ENCODE assay signal across 23 mouse cellular contexts in the genomic region with DNA sequence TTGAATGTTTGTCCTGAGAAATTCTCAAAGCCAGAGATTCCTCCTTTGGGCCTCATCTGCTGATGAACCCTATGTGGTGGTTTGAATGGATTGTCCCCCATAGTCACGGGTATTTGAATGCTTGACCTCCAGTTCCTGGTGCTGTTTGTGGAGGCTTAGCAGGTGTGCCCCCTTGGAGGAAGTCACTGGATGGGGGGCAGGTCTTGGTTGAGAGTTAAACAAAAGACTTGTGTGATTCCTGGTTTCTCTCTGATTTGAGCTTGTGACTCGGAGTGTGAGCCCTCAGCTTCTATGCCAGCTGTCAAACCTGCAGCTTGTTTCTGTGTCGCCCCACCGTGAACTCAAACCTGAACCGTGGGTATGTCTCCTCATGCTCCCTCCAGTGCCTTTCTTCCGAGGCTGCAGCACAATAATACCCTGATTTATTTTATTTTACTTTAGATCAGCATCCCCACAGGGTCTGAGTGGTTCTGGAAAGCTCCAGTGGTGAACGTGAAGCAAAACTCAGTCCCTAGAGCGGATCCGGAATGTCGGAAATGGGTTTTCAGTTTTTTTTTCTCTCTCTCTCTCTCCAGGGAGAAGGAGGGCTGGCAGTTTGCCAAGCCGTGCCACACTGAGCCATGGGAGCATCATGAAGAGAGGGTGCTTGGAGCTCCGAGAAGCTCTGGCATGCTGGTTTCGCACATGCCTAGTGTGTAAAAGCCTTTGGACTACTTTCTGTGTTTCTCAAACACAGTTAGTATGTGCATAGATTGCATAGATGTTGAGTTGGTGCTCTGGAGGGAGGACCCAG. TPM values are rescaled to one million over a fixed set of nuclear protein-coding genes. Genes with fewer than 3 reads are reported as not detected.
A peak's percentile ranks its signal among the peaks of the same experiment; 100 is the strongest.
DNase-seq lines count a peak whose midpoint lies in the region; ATAC-seq and TF ChIP-seq lines count a peak whose summit lies in the region.
"Had no signal": no experiment of that assay in that cellular context is flagged by ENCODE, and none has a peak within 500 bp of the region (broad histone marks: within the 10 kb centered on the region; RNA-seq: fewer than 3 reads in every experiment).

No protein-coding gene starts in this region.

- H3K4me1 ChIP-seq in testis, adult 2 months (ENCODE audit: control insufficient read depth, insufficient read depth, low read length), result peaks cover 4% of the 10 kb centered on the region
- H3K4me1 ChIP-seq: forebrain, embryonic 12.5 days; hindbrain, embryonic 13.5 days; intestine, embryonic 15.5 days; limb, embryonic 10.5 days; liver, embryonic 12.5 days; stomach, embryonic 15.5 days had no signal

- no peaks in the 10 kb centered on the region for H3K27me3 ChIP-seq in testis, adult 2 months (ENCODE audit: control insufficient read depth, insufficient read depth, low read length)
- H3K27me3 ChIP-seq: forebrain, embryonic 12.5 days; hindbrain, embryonic 13.5 days; intestine, embryonic 15.5 days; liver, embryonic 12.5 days; stomach, embryonic 15.5 days had no signal

- intact Hi-C loops in left cerebral cortex, postnatal 14 days (cut with DNase I), result no loop called here
- intact Hi-C loops in left cerebral cortex, postnatal 36 days (cut with DNase I), result no loop called here

- DNase-seq in heart, postnatal 4 days, result peak; percentile 14
- no peak for DNase-seq in heart, adult 8-10 months (ENCODE audit: low spot score)
- peak; percentile 14 to 22 for DNase-seq in left cerebral cortex, postnatal 14 days (ENCODE audit: low spot score in 2 of 2)
- no peak for DNase-seq in left cerebral cortex, postnatal 36 days (ENCODE audit: low spot score in 2 of 2)
- no peak for DNase-seq in testis, postnatal 14 days (ENCODE audit: low spot score)
- peak; percentile 71 for DNase-seq in testis, postnatal 10 days (ENCODE audit: low spot score)
- DNase-seq: cerebellum, adult 8-10 months; gastrocnemius, adult 2 months; heart, adult 18-20 months; midbrain, embryonic 14.5 days; thymus, postnatal 36 days had no signal

- TF ChIP-seq POLR2A in testis, adult 2 months (IDR thresholded peaks at IDR 0.05; ENCODE audit: control insufficient read depth, low read depth, low read length), result no peak

- no peak overlapping the region for H3K4me3 ChIP-seq in testis, adult 2 months (ENCODE audit: control insufficient read depth, low read depth, low read length)
- H3K4me3 ChIP-seq: forebrain, embryonic 12.5 days; gastrocnemius, adult 2 months; hindbrain, embryonic 13.5 days; intestine, embryonic 15.5 days; limb, embryonic 10.5 days; liver, embryonic 12.5 days; stomach, embryonic 15.5 days had no signal

- H3K27ac ChIP-seq in testis, adult 2 months (ENCODE audit: control insufficient read depth, insufficient read depth, low read depth, low read length), result peak overlapping the region; percentile 48
- H3K27ac ChIP-seq: forebrain, embryonic 12.5 days; gastrocnemius, adult 2 months; hindbrain, embryonic 13.5 days; intestine, embryonic 15.5 days; limb, embryonic 10.5 days; liver, embryonic 12.5 days; macrophage; stomach, embryonic 15.5 days had no signal

- TF ChIP-seq CTCF in testis, adult 2 months (IDR thresholded peaks at IDR 0.05; ENCODE audit: control insufficient read depth, insufficient read depth, insufficient replicate concordance, low read depth, low read length), result no peak

- no peak for ATAC-seq in megakaryocyte progenitor cell, adult 5-6 weeks (replicated peaks; ENCODE audit: poor library complexity)
- ATAC-seq: activated CD4-positive, CD25-positive, alpha-beta regulatory T cell, adult 4 months; intestine, embryonic 15.5 days; liver, embryonic 12.5 days had no signal

- no peaks in the 10 kb centered on the region for H3K36me3 ChIP-seq in testis, adult 2 months (ENCODE audit: control insufficient read depth, insufficient read depth, low read length)
- H3K36me3 ChIP-seq: forebrain, embryonic 12.5 days; hindbrain, embryonic 13.5 days; intestine, embryonic 15.5 days; limb, embryonic 10.5 days; liver, embryonic 12.5 days; stomach, embryonic 15.5 days had no signal

RNA-seq across cellular contexts. Expression of gene Wfdc16, which starts 3.5 kb away (rescaled TPM):
- total RNA-seq in heart, postnatal 4 days (2021), result not detected
- total RNA-seq in heart, adult 8-10 months (2022), result not detected
- total RNA-seq in left cerebral cortex, postnatal 14 days (2021), result not detected
- total RNA-seq in left cerebral cortex, postnatal 36 days (2021), result not detected
- 0.12 and 33.5 TPM in 2 replicates for polyA plus RNA-seq in testis, adult 2 months (2012; rRNA removed)
- total RNA-seq in megakaryocyte progenitor cell, adult 5-6 weeks (2015), result 0.56 TPM in 1 of 2 replicates, not detected in the other
- 0.08 TPM in 1 of 2 replicates, not detected in the other for total RNA-seq in megakaryocyte progenitor cell, adult 5-6 weeks (2017)
- total RNA-seq: gastrocnemius, adult 2 months; heart, adult 18-20 months; layer of hippocampus, postnatal 25 days had no signal
- polyA plus RNA-seq: activated CD4-positive, CD25-positive, alpha-beta regulatory T cell, adult 4 months; forebrain, embryonic 12.5 days; heart, embryonic 16.5 days; hindbrain, embryonic 13.5 days; intestine, embryonic 15.5 days; limb, embryonic 10.5 days; liver, embryonic 12.5 days; macrophage; midbrain, embryonic 14.5 days; stomach, embryonic 15.5 days had no signal

RNA-seq across cellular contexts. Expression of gene Wfdc10, which starts 13.8 kb away (rescaled TPM):
- total RNA-seq in heart, postnatal 4 days (2021), result not detected
- total RNA-seq in heart, adult 8-10 months (2022), result not detected
- not detected for total RNA-seq in left cerebral cortex, postnatal 14 days (2021)
- not detected for total RNA-seq in left cerebral cortex, postnatal 36 days (2021)
- polyA plus RNA-seq in testis, adult 2 months (2012; rRNA removed), result 163 and 447 TPM in 2 replicates
- total RNA-seq in megakaryocyte progenitor cell, adult 5-6 weeks (2015), result not detected in 2 replicates
- total RNA-seq in megakaryocyte progenitor cell, adult 5-6 weeks (2017), result not detected in 2 replicates
- total RNA-seq: gastrocnemius, adult 2 months; layer of hippocampus, postnatal 25 days had no signal
- polyA plus RNA-seq: activated CD4-positive, CD25-positive, alpha-beta regulatory T cell, adult 4 months; forebrain, embryonic 12.5 days; hindbrain, embryonic 13.5 days; limb, embryonic 10.5 days; liver, embryonic 12.5 days; macrophage; midbrain, embryonic 14.5 days had no signal

RNA-seq across cellular contexts. Expression of gene Wfdc9, which starts 14.3 kb away (rescaled TPM):
- total RNA-seq in heart, postnatal 4 days (2021), result not detected
- total RNA-seq in heart, adult 8-10 months (2022), result not detected
- total RNA-seq in left cerebral cortex, postnatal 14 days (2021), result not detected
- not detected for total RNA-seq in left cerebral cortex, postnatal 36 days (2021)
- polyA plus RNA-seq in testis, adult 2 months (2012; rRNA removed), result 0.48 and 29.2 TPM in 2 replicates
- total RNA-seq in megakaryocyte progenitor cell, adult 5-6 weeks (2015), result not detected in 2 replicates
- not detected in 2 replicates for total RNA-seq in megakaryocyte progenitor cell, adult 5-6 weeks (2017)
- total RNA-seq: gastrocnemius, adult 2 months; heart, adult 18-20 months; layer of hippocampus, postnatal 25 days had no signal
- polyA plus RNA-seq: activated CD4-positive, CD25-positive, alpha-beta regulatory T cell, adult 4 months; forebrain, embryonic 12.5 days; heart, embryonic 16.5 days; hindbrain, embryonic 13.5 days; intestine, embryonic 15.5 days; limb, embryonic 10.5 days; liver, embryonic 12.5 days; macrophage; midbrain, embryonic 14.5 days; stomach, embryonic 15.5 days had no signal

RNA-seq across cellular contexts. Expression of gene Wfdc8, which starts 28.7 kb away (rescaled TPM):
- total RNA-seq in heart, postnatal 4 days (2021), result not detected
- not detected for total RNA-seq in heart, adult 8-10 months (2022)
- not detected for total RNA-seq in left cerebral cortex, postnatal 14 days (2021)
- total RNA-seq in left cerebral cortex, postnatal 36 days (2021), result not detected
- polyA plus RNA-seq in testis, adult 2 months (2012; rRNA removed), result 3.8 and 15.4 TPM in 2 replicates
- not detected in 2 replicates for total RNA-seq in megakaryocyte progenitor cell, adult 5-6 weeks (2015)
- not detected in 2 replicates for total RNA-seq in megakaryocyte progenitor cell, adult 5-6 weeks (2017)
- total RNA-seq: gastrocnemius, adult 2 months; heart, adult 18-20 months; layer of hippocampus, postnatal 25 days had no signal
- polyA plus RNA-seq: activated CD4-positive, CD25-positive, alpha-beta regulatory T cell, adult 4 months; forebrain, embryonic 12.5 days; heart, embryonic 16.5 days; hindbrain, embryonic 13.5 days; intestine, embryonic 15.5 days; limb, embryonic 10.5 days; liver, embryonic 12.5 days; macrophage; midbrain, embryonic 14.5 days; stomach, embryonic 15.5 days had no signal

RNA-seq across cellular contexts. Expression of gene Wfdc6b, which starts 28.8 kb away (rescaled TPM):
- total RNA-seq in heart, postnatal 4 days (2021), result not detected
- total RNA-seq in heart, adult 8-10 months (2022), result not detected
- not detected for total RNA-seq in left cerebral cortex, postnatal 14 days (2021)
- not detected for total RNA-seq in left cerebral cortex, postnatal 36 days (2021)
- polyA plus RNA-seq in testis, adult 2 months (2012; rRNA removed), result 2.4 and 17.5 TPM in 2 replicates
- not detected in 2 replicates for total RNA-seq in megakaryocyte progenitor cell, adult 5-6 weeks (2015)
- total RNA-seq in megakaryocyte progenitor cell, adult 5-6 weeks (2017), result not detected in 2 replicates
- total RNA-seq: gastrocnemius, adult 2 months; heart, adult 18-20 months; layer of hippocampus, postnatal 25 days had no signal
- polyA plus RNA-seq: activated CD4-positive, CD25-positive, alpha-beta regulatory T cell, adult 4 months; forebrain, embryonic 12.5 days; heart, embryonic 16.5 days; hindbrain, embryonic 13.5 days; intestine, embryonic 15.5 days; limb, embryonic 10.5 days; liver, embryonic 12.5 days; macrophage; midbrain, embryonic 14.5 days; stomach, embryonic 15.5 days had no signal

Comparison
In these comparisons a context has a peak if more than half of its experiments do, and no peak if none do; other contexts are left out.
1. DNase-seq: peak in heart, postnatal 4 days (single experiment), left cerebral cortex, postnatal 14 days (2 of 2) and testis, postnatal 10 days (single experiment); none in heart, adult 8-10 months (single experiment), left cerebral cortex, postnatal 36 days (0 of 2) and testis, postnatal 14 days (single experiment).